Mouse (Mus musculus) ES-Bruce4 (cell line): ENCODE results near the gene Tmem132b. TPM values are rescaled to one million over a fixed set of nuclear protein-coding genes. Genes with fewer than 3 reads are reported as not detected.

ENCODE experiments used
- H3K27ac ChIP-seq: 2 replicates; pipeline ENCODE4 v1.5.1; 2012; ENCODE audit warnings: low read length, inconsistent platforms; ENCODE audit not compliant: insufficient read depth
- H3K27me3 ChIP-seq: 2 replicates; pipeline ENCODE4 v1.6.1; 2012; ENCODE audit warnings: mild to moderate bottlenecking, low read length, inconsistent platforms; ENCODE audit not compliant: control insufficient read depth, poor library complexity, insufficient read depth, severe bottlenecking
- H3K36me3 ChIP-seq: 2 replicates; pipeline ENCODE4 v1.6.1; 2012; ENCODE audit warnings: inconsistent platforms, mild to moderate bottlenecking, low read length, moderate library complexity; ENCODE audit not compliant: control insufficient read depth, poor library complexity, insufficient read depth, severe bottlenecking
- H3K4me1 ChIP-seq: one replicate; pipeline ENCODE4 v1.8.1; 2011; ENCODE audit warnings: low read length; ENCODE audit not compliant: control insufficient read depth, insufficient read depth
- H3K4me3 ChIP-seq: 2 replicates; pipeline ENCODE4 v1.5.1; 2011; ENCODE audit warnings: low read depth, mild to moderate bottlenecking, low read length
- H3K9ac ChIP-seq: 2 replicates; pipeline ENCODE4 v1.6.1; 2012; ENCODE audit warnings: low read depth, mild to moderate bottlenecking, inconsistent platforms; ENCODE audit not compliant: poor library complexity, severe bottlenecking
- H3K9me3 ChIP-seq: replicated peaks from 2 replicates; pipeline ENCODE4 v1.6.1; 2012; ENCODE audit warnings: mild to moderate bottlenecking, low read length, inconsistent platforms; ENCODE audit not compliant: control insufficient read depth, poor library complexity, insufficient read depth, severe bottlenecking
- CTCF ChIP-seq: IDR thresholded peaks from one replicate; pipeline ENCODE4 v1.8.1; 2011; ENCODE audit warnings: low read depth, low read length
- EP300 ChIP-seq: IDR thresholded peaks from 2 replicates; pipeline ENCODE4 v1.6.1; 2011; ENCODE audit warnings: low read depth, low read length; ENCODE audit not compliant: insufficient read depth
- POLR2A ChIP-seq: IDR thresholded peaks from one replicate; pipeline ENCODE4 v1.8.1; 2011; ENCODE audit warnings: low read length; ENCODE audit not compliant: insufficient read depth
- polyA plus RNA-seq: library from polyadenylated mRNA; stranded (reverse); fragments of >200 nt; gene quantifications from 2 replicates; pipeline ENCODE4 v1.2.4, GENCODE M21; 2011; ENCODE audit warnings: low read depth; ENCODE audit not compliant: missing spikeins, insufficient read depth, insufficient read length

Tmem132b gene
- polyA plus RNA-seq, 1 experiment: 0.15 TPM

- H3K9me3 ChIP-seq: no peaks in the 10 kb centered on the region
- H3K4me3 ChIP-seq: no peak overlapping the region
- TF ChIP-seq POLR2A (no peak), CTCF (no peak), EP300 (no peak)
- H3K9ac ChIP-seq: no peak overlapping the region
- H3K4me1 ChIP-seq: no peaks in the 10 kb centered on the region
- no peak overlapping the region for H3K27ac ChIP-seq
- no peaks in the 10 kb centered on the region for H3K27me3 ChIP-seq
- no peaks in the 10 kb centered on the region for H3K36me3 ChIP-seq
Observed at GRCm38 (mm10) chr5:125609968-125610367, 78.4 kb downstream of the Tmem132b start.

GRCm38 (mm10) chr5:125612460-125612859 lies 80.9 kb downstream of the Tmem132b start:
- TF ChIP-seq POLR2A: no peak
- no peak for TF ChIP-seq EP300
- no peak for TF ChIP-seq CTCF

GRCm38 (mm10) chr5:125613136-125613535 lies 81.6 kb downstream of the Tmem132b start:
- Histone ChIP-seq H3K9me3 (peaks cover 5% of the 10 kb centered on the region; the same call in 1 of the 2 replicates), H3K9ac (no peak overlapping the region), H3K4me1 (no peaks in the 10 kb centered on the region), H3K27me3 (no peaks in the 10 kb centered on the region), H3K36me3 (no peaks in the 10 kb centered on the region), H3K27ac (no peak overlapping the region), H3K4me3 (no peak overlapping the region)
- TF ChIP-seq POLR2A: no peak

More at GRCm38 (mm10) chr5:125612460-125612859, 80.9 kb downstream of the Tmem132b start:
- Histone ChIP-seq H3K4me1 (no peaks in the 10 kb centered on the region), H3K36me3 (no peaks in the 10 kb centered on the region), H3K4me3 (no peak overlapping the region), H3K27me3 (no peaks in the 10 kb centered on the region), H3K9me3 (peaks cover under 1% of the 10 kb centered on the region; the same call in 1 of the 2 replicates), H3K9ac (no peak overlapping the region), H3K27ac (no peak overlapping the region)

GRCm38 (mm10) chr5:125614348-125614747 lies 82.8 kb downstream of the Tmem132b start:
- Histone ChIP-seq H3K4me3 (no peak overlapping the region), H3K4me1 (no peaks in the 10 kb centered on the region), H3K9me3 (peaks cover 5% of the 10 kb centered on the region; the same call in 1 of the 2 replicates), H3K36me3 (no peaks in the 10 kb centered on the region), H3K27ac (no peak overlapping the region), H3K27me3 (no peaks in the 10 kb centered on the region), H3K9ac (no peak overlapping the region)
- TF ChIP-seq CTCF (peak; percentile 93), POLR2A (no peak), EP300 (no peak)

GRCm38 (mm10) chr5:125617050-125617449 lies 85.5 kb downstream of the Tmem132b start:
- no peak for TF ChIP-seq EP300
- TF ChIP-seq CTCF: no peak
- TF ChIP-seq POLR2A: no peak
- Histone ChIP-seq H3K4me3 (no peak overlapping the region), H3K9ac (no peak overlapping the region), H3K4me1 (no peaks in the 10 kb centered on the region), H3K27me3 (no peaks in the 10 kb centered on the region), H3K36me3 (no peaks in the 10 kb centered on the region), H3K27ac (no peak overlapping the region), H3K9me3 (peaks cover 5% of the 10 kb centered on the region; the same call in 1 of the 2 replicates)

GRCm38 (mm10) chr5:125627816-125628348 lies 96.3 kb downstream of the Tmem132b start:
- no peak for TF ChIP-seq EP300
- no peak for TF ChIP-seq CTCF
- TF ChIP-seq POLR2A: no peak
- Histone ChIP-seq H3K27me3 (no peaks in the 10 kb centered on the region), H3K9me3 (no peaks in the 10 kb centered on the region), H3K4me1 (no peaks in the 10 kb centered on the region), H3K4me3 (no peak overlapping the region), H3K36me3 (no peaks in the 10 kb centered on the region), H3K27ac (no peak overlapping the region), H3K9ac (no peak overlapping the region)
